Mouse (Mus musculus) right cerebral cortex, adult 2 months (tissue): Measurements from ENCODE around the gene Nicn1.

ENCODE experiments used
- DNase-seq, 2 experiments: peaks; one replicate each; pipeline ENCODE4 v3.0.0; 2021 to 2022; ENCODE audit warnings: low spot score in 2 of 2

The Nicn1 gene

GRCm38 (mm10) chr9:108337848-108338550 is 47.8 kb downstream of the Nicn1 start:
- DNase-seq: no peak

- no peak for DNase-seq
Observed at GRCm38 (mm10) chr9:108338551-108338885, 48.3 kb downstream of the Nicn1 start.

- DNase-seq: peak; percentile 79 to 86
Observed at GRCm38 (mm10) chr9:108338886-108339781, 48.9 kb downstream of the Nicn1 start, which contains the start of gene Gpx1. Gene Gpx1, plus strand, starts transcription at chr9:108338903.

- DNase-seq: peak in 1 of 2 experiments; percentile 14
Observed at GRCm38 (mm10) chr9:108339886-108340257, 49.6 kb downstream of the Nicn1 start.

- DNase-seq: peak in 1 of 2 experiments; percentile 10
Observed at GRCm38 (mm10) chr9:108340258-108341138, 50.3 kb downstream of the Nicn1 start.

GRCm38 (mm10) chr9:108341139-108341475 is 50.9 kb downstream of the Nicn1 start:
- no peak for DNase-seq

GRCm38 (mm10) chr9:108341801-108342200 is 51.6 kb downstream of the Nicn1 start:
- DNase-seq: no peak

- no peak for DNase-seq
Observed at GRCm38 (mm10) chr9:108342301-108342831, 52.1 kb downstream of the Nicn1 start.

- no peak for DNase-seq
Observed at GRCm38 (mm10) chr9:108343331-108343730, 53.1 kb downstream of the Nicn1 start.

GRCm38 (mm10) chr9:108343835-108344234 is 53.6 kb downstream of the Nicn1 start:
- DNase-seq: no peak

GRCm38 (mm10) chr9:108344471-108344870 is 54.2 kb downstream of the Nicn1 start:
- DNase-seq: no peak
